Mouse (Mus musculus) spleen, postnatal 36 days (tissue): Measurements from ENCODE around the gene P4ha1.
"Not testable (repeated sequence)": the region's sequence is repeated elsewhere in the genome, so short reads cannot be mapped to it uniquely, and the experiment has no call there.

Experiments
- DNase-seq, 2 experiments: peaks; one replicate each; pipeline ENCODE4 v3.0.0; 2022; ENCODE audit warnings: low spot score in 2 of 2, mixed read lengths in 1 of 2

P4ha1 gene

DNA sequence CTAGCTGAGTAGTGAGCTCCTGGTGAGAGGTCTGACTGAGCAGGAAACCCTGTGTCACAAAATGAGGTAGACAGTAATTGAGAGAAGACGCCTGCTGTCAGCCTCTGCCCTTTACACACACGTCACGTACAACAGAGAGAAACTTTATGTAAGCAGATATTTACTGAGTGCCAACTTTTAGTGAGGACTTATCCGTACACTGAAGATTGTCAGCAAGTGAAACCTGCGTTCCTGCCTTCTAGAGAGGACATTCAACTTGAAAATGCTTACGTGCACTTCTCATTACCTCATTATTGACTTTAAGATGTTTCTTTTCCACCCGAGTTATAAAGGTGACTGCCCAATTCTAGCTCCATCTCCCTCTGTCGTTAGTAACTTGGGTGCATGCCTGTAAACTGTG, 45.6 kb downstream of the P4ha1 start:
- DNase-seq: no peak

- no peak for DNase-seq
These were observed 46.3 kb downstream of the P4ha1 start for GRCm38 (mm10) chr10:59369426-59369825.

- DNase-seq: no peak
These were observed 54.8 kb downstream of the P4ha1 start for GRCm38 (mm10) chr10:59377906-59378305.

GRCm38 (mm10) chr10:59378728-59379127, 55.6 kb downstream of the P4ha1 start:
- DNase-seq: no peak

DNA sequence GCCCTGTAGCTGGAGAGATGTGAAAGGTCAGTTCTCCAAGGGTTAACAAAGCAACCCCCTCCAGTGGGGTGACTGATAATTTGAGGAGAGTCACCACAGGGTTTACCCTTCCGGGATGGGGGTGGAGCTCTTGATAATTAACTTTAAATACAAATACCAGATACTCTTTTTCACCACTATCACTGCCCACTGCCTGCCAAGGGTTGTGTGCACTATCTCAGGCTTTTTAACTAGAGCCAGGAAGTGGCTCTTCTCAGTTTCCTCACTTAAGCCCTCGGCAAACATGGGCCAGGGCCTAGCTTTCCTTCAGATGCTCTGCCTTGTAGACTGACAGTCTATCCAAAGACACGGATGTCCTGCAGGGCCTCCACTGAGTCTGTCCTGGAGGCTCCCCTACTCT, 56.8 kb downstream of the P4ha1 start:
- DNase-seq: no peak

DNA sequence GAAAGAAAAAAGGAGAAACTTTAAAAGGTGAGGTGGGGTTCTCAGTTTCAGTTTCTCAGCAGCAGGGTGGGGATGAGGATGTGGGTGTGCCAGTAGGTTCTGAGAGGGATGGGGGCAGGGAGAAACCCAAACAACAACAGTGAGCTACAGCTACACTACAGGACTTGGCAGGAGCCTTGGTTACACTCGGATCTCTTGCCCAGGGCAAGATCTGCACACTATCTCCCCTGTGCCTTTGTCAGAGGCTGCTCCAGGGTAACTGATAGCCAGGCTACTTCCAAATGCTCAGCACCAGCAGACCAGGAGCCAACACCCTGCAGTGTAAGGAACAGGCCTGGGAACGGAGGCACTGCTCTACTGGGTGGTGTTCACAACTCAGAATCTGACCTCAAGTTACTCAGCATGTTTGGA, 57.3 kb downstream of the P4ha1 start:
- DNase-seq: no peak

- not testable (repeated sequence) for DNase-seq
These were observed 58.5 kb downstream of the P4ha1 start for GRCm38 (mm10) chr10:59381563-59381962.

DNA sequence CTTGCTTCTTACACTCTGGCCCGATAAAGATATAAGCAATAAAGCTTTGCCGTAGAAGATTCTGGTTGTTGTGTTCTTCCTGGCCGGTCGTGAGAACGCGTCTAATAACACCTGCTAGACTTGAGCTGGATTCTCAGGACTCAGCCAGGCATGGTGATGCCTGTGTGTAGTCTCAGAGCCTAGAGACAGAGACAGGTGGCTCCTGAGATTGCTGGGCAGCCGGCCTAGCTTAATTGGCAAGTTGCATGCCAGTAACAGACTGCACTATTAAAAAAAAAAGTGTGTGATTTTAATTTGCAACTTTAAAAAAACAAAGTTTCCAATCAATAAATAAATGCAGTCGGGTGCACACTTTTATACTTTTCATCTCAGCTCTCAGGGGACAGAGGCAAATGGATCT, 63.9 kb downstream of the P4ha1 start:
- no peak for DNase-seq

DNA sequence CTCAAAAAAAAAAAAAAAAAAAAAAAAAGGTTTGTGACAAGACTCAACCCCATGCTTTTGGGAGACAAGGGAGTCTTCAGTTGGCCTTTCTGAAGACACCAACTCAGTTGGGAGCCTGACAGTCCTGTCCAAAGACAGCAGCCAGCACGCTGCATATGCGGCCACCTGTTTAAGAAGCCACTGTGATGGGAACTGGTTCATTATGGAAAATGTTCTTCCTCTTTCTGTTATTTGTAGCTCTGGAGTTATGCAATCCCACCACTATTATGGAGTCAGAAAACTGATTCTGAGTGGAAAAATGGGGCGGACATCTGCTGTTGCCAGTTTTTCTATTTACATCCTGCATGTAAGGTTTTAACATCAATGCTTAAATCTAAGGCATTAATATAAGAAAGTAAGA, 66.6 kb downstream of the P4ha1 start:
- DNase-seq: no peak

GRCm38 (mm10) chr10:59391907-59392306, 68.8 kb downstream of the P4ha1 start:
- no peak for DNase-seq

- DNase-seq: not testable (repeated sequence)
These were observed 72.4 kb downstream of the P4ha1 start, which contains the start of gene Gm10273 for GRCm38 (mm10) chr10:59395461-59395860. Gm10273 (plus strand) TSS chr10:59395632.

GRCm38 (mm10) chr10:59402899-59403792, 80.0 kb downstream of the P4ha1 start, which contains the start of gene Pla2g12b:
Pla2g12b (plus strand) TSS chr10:59403660.
- DNase-seq: no peak

DNA sequence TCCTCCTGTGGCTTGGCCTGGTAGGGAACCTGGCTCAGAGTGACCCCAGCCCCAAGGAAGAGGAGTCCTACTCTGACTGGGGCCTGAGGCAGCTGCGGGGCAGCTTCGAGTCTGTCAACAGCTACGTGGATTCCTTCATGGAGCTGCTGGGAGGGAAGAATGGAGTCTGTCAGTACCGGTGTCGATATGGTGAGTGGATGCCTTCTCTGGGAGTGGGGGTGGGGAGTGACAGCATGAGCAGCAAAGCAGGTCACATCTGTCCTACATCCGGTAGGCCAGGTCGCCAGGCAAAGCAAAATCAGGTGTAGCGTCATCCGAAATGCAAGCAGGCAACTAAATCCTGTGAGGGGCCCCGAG, 80.7 kb downstream of the P4ha1 start:
- DNase-seq: no peak

GRCm38 (mm10) chr10:59408499-59408898, 85.4 kb downstream of the P4ha1 start:
- DNase-seq: no peak

GRCm38 (mm10) chr10:59410264-59410663, 87.2 kb downstream of the P4ha1 start:
- DNase-seq: no peak

DNA sequence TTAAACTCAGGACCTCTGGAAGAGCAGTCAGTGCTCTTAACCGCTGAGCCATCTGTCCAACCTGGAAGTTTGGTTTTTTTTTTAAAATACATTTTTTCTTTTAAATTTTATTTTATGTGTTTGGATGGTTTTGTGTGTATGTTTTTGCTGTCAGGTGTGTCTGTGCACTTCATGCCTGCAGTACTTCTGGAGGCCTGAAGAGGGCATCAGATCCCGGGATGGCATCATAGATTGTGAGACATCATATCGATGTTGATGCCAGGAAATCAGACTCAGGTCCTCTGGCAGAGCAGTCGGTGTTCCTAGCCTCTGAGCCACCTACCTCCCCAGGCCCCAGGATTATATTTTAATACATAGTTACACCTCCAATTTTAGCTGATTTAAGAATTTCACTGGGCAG, 90.6 kb downstream of the P4ha1 start:
- DNase-seq: no peak

- no peak for DNase-seq
These were observed 93.5 kb downstream of the P4ha1 start for GRCm38 (mm10) chr10:59416623-59417022.

DNA sequence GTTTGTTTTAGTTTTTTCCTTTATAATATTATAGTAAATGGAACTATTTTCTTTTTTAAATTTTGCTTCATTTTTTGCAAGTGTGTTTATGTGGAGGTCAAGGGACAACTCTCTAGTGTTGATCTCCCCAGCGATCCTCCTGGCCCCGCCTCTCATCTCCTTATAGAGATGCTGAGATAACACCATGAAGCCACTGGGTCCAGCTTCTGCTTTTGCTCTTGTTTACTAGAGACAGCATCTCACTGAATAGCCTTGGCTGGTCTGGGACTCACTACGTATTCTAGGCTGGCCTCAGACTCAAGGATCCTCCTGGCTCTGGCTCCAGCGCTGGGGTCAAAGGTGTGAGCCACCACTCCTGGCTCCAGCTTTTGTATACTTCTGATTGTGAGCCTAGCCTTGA, 96.4 kb downstream of the P4ha1 start:
- no peak for DNase-seq
